Mouse (Mus musculus): Measurements from ENCODE around the gene Vmn1r31.

Gene Vmn1r31

GRCm38 (mm10) chr6:58475230-58475629 is at the start of gene Vmn1r31:
Gene Vmn1r31 (minus strand): TSS chr6:58475330.
- DNase-seq (ENCODE audit: extremely low spot score, low spot score): no peak

- no peak for DNase-seq (ENCODE audit: extremely low spot score, low spot score)
Observed at GRCm38 (mm10) chr6:58443285-58443684, 31.8 kb downstream of the Vmn1r31 start, which contains the start of gene Vmn1r30. Gene Vmn1r30 (minus strand): TSS chr6:58443385.

Data from neural tube, embryonic 10.5 days (tissue).